Mouse (Mus musculus) embryonic facial prominence, embryonic 14.5 days (tissue): ENCODE data around the gene Hist1h4k. TPM values are rescaled to one million over a fixed set of nuclear protein-coding genes. Genes with fewer than 3 reads are reported as not detected.
A peak's percentile ranks its signal among the peaks of the same experiment; 100 is the strongest.
"Not testable (repeated sequence)": the region's sequence is repeated elsewhere in the genome, so short reads cannot be mapped to it uniquely, and the experiment has no call there.

Experiments
- ATAC-seq: fragments of 200-750 bp; cut with Nextera tagmentation; 2 replicates; pipeline ENCODE4 v1.8.0; 2017; ENCODE audit warnings: low read depth, moderate number of reproducible peaks, moderate TSS enrichment
- DNase-seq: peaks from one replicate; pipeline ENCODE4 v3.0.0-alpha.2; 2015; ENCODE audit warnings: low spot score
- H3K27ac ChIP-seq: fragments of 300-500 bp; sonication (generic); replicated peaks from 2 replicates; pipeline ENCODE4 v1.5.1; 2014; ENCODE audit warnings: low read depth, mild to moderate bottlenecking, low read length, moderate library complexity
- H3K27me3 ChIP-seq: fragments of 300-500 bp; sonication (generic); replicated peaks from 2 replicates; pipeline ENCODE4 v1.6.1; 2014; ENCODE audit warnings: low read length; ENCODE audit not compliant: control insufficient read depth, insufficient read depth
- H3K36me3 ChIP-seq: fragments of 300-500 bp; sonication (generic); 2 replicates; pipeline ENCODE4 v1.6.1; 2014; ENCODE audit warnings: low read length, mixed read lengths; ENCODE audit not compliant: control insufficient read depth, insufficient read depth
- H3K4me1 ChIP-seq: fragments of 300-500 bp; sonication (generic); 2 replicates; pipeline ENCODE4 v1.6.1; 2014; ENCODE audit warnings: antibody characterized with exemption, low read length; ENCODE audit not compliant: control insufficient read depth, insufficient read depth
- H3K4me2 ChIP-seq: fragments of 300-500 bp; sonication (generic); 2 replicates; pipeline ENCODE4 v1.6.1; 2014; ENCODE audit warnings: low read depth, mild to moderate bottlenecking, low read length, moderate library complexity, mixed read lengths
- H3K4me3 ChIP-seq: fragments of 300-500 bp; sonication (generic); 2 replicates; pipeline ENCODE4 v1.5.1; 2014; ENCODE audit warnings: low read depth, mild to moderate bottlenecking, low read length
- H3K9ac ChIP-seq: fragments of 300-500 bp; sonication (generic); 2 replicates; pipeline ENCODE4 v1.6.1; 2014; ENCODE audit warnings: low read depth, mild to moderate bottlenecking, low read length, moderate library complexity, mixed read lengths
- H3K9me3 ChIP-seq: fragments of 300-500 bp; sonication (generic); 2 replicates; pipeline ENCODE4 v1.6.1; 2016; ENCODE audit warnings: low read length; ENCODE audit not compliant: control insufficient read depth
- WGBS: fragments of 180-500 bp; shearing (Covaris S2); extraction: QIAGEN DNeasy Blood & Tissue Kit; methylation state at CpG from one replicate; pipeline ENCODE4 v1.1.7; 2014; 5-methylcytosine and 5-hydroxymethylcytosine counted together
- polyA plus RNA-seq: library from polyadenylated mRNA; unstranded; fragments of >200 nt; fragmentation: Nextera tagmentation; extraction: Ambion mirVana; gene quantifications from 2 replicates; pipeline ENCODE4 v1.2.1, GENCODE M21; 2014

The Hist1h4k gene
- polyA plus RNA-seq, 1 experiment from 2014 or later: 3.8 TPM

- Histone ChIP-seq H3K9ac (peak within 1 kb of the TSS; percentile 87), H3K4me3 (peak within 1 kb of the TSS; percentile 58), H3K27ac (peak within 1 kb of the TSS; percentile 97), H3K9me3 (no peaks in the 10 kb centered on the region), H3K4me2 (peak within 1 kb of the TSS; percentile 91), H3K27me3 (no peaks in the 10 kb centered on the region), H3K36me3 (no peaks in the 10 kb centered on the region), H3K4me1 (peaks cover 27% of the 10 kb centered on the region)
- peak; percentile 92 for DNase-seq
- WGBS: under 1% methylated on average over 44 of the region's 44 CpGs
- peak; percentile 48 for ATAC-seq
Observed at GRCm38 (mm10) chr13:21779767-21780731, 29.7 kb upstream of the Hist1h4k start, which contains the start of gene Hist1h1b. TSS of gene Hist1h1b (minus strand) at chr13:21780625.

- peak overlapping the region; percentile 91 for H3K4me2 ChIP-seq
- WGBS: 4% methylated on average over 31 of the region's 33 CpGs
Observed at GRCm38 (mm10) chr13:21778814-21779766, 28.8 kb upstream of the Hist1h4k start.

GRCm38 (mm10) chr13:21755707-21756106 lies 5.4 kb upstream of the Hist1h4k start:
- H3K4me3 ChIP-seq: no peak overlapping the region; the same call in 1 of the 2 replicates
- WGBS: 52% methylated on average over 1 of the region's 1 CpGs
- peak overlapping the region; percentile 65 for H3K4me2 ChIP-seq
- H3K27me3 ChIP-seq: no peaks in the 10 kb centered on the region
- no peak for DNase-seq
- H3K9me3 ChIP-seq: no peaks in the 10 kb centered on the region
- H3K9ac ChIP-seq: no peak overlapping the region; the same call in 1 of the 2 replicates
- no peaks in the 10 kb centered on the region for H3K36me3 ChIP-seq
- no peak for ATAC-seq
- peaks cover 7% of the 10 kb centered on the region; the same call in 1 of the 2 replicates for H3K4me1 ChIP-seq
- H3K27ac ChIP-seq: no peak overlapping the region

More at GRCm38 (mm10) chr13:21778814-21779766, 28.8 kb upstream of the Hist1h4k start:
- peaks cover 22% of the 10 kb centered on the region for H3K4me1 ChIP-seq
- peak overlapping the region; percentile 87 for H3K9ac ChIP-seq
- H3K27me3 ChIP-seq: no peaks in the 10 kb centered on the region
- no peaks in the 10 kb centered on the region for H3K36me3 ChIP-seq
- peak overlapping the region; percentile 58 for H3K4me3 ChIP-seq
- ATAC-seq (peak; percentile 91), DNase-seq (peak; percentile 98)
- peak overlapping the region; percentile 97 for H3K27ac ChIP-seq
- H3K9me3 ChIP-seq: no peaks in the 10 kb centered on the region

- Histone ChIP-seq H3K4me3 (peak overlapping the region; percentile 44), H3K9ac (peak overlapping the region; percentile 67), H3K4me2 (peak overlapping the region; percentile 76), H3K27ac (peak overlapping the region; percentile 92)
- H3K4me1 ChIP-seq, H3K9me3 ChIP-seq, ATAC-seq, H3K27me3 ChIP-seq, H3K36me3 ChIP-seq: not testable (repeated sequence)
- peak; percentile 64 for DNase-seq
- WGBS: 0% methylated on average over 14 of the region's 26 CpGs
Observed at GRCm38 (mm10) chr13:21754294-21755001, 4.1 kb upstream of the Hist1h4k start.

- peak; percentile 94 for ATAC-seq
- peak; percentile 98 for DNase-seq
- H3K9me3 ChIP-seq, H3K36me3 ChIP-seq, H3K27me3 ChIP-seq: not testable (repeated sequence)
- Histone ChIP-seq H3K27ac (peak within 1 kb of the TSS; percentile 92), H3K4me3 (peak within 1 kb of the TSS; percentile 44), H3K4me2 (peak within 1 kb of the TSS; percentile 76), H3K9ac (peak within 1 kb of the TSS; percentile 70), H3K4me1 (peaks cover 12% of the 10 kb centered on the region)
- 1% methylated on average over 14 of the region's 50 CpGs for WGBS
Observed at GRCm38 (mm10) chr13:21753524-21754285, 3.4 kb upstream of the Hist1h4k start, which contains the start of the genes Hist1h2ak and Hist1h2bn. TSS of gene Hist1h2ak (minus strand) at chr13:21753827. TSS of gene Hist1h2bn (plus strand) at chr13:21754123.

GRCm38 (mm10) chr13:21753051-21753523 lies 2.8 kb upstream of the Hist1h4k start:
- H3K4me2 ChIP-seq: peak overlapping the region; percentile 76
- H3K27ac ChIP-seq: peak overlapping the region; percentile 92
- peak overlapping the region; percentile 70 for H3K9ac ChIP-seq
- WGBS: 2% methylated on average over 8 of the region's 10 CpGs
- no peaks in the 10 kb centered on the region for H3K27me3 ChIP-seq
- no peaks in the 10 kb centered on the region for H3K9me3 ChIP-seq
- ATAC-seq (no peak), DNase-seq (no peak)
- H3K4me3 ChIP-seq: peak overlapping the region; percentile 44
- no peaks in the 10 kb centered on the region for H3K36me3 ChIP-seq
- peaks cover 16% of the 10 kb centered on the region for H3K4me1 ChIP-seq

GRCm38 (mm10) chr13:21752356-21752755 lies 2.1 kb upstream of the Hist1h4k start:
- H3K9ac ChIP-seq: peak overlapping the region; percentile 70
- DNase-seq: no peak
- H3K4me2 ChIP-seq: peak overlapping the region; percentile 76

More at GRCm38 (mm10) chr13:21752356-21752755, 2.1 kb upstream of the Hist1h4k start:
- Histone ChIP-seq H3K27ac (peak overlapping the region; percentile 92), H3K9me3 (no peaks in the 10 kb centered on the region), H3K36me3 (no peaks in the 10 kb centered on the region), H3K27me3 (no peaks in the 10 kb centered on the region), H3K4me1 (peaks cover 16% of the 10 kb centered on the region), H3K4me3 (peak overlapping the region; percentile 44)
- no peak for ATAC-seq
- 33% methylated on average over 3 of the region's 3 CpGs for WGBS
